Mouse (Mus musculus) cortical plate, adult 2 months (tissue): Measurements from ENCODE around the gene Meis2. TPM values are rescaled to one million over a fixed set of nuclear protein-coding genes. Genes with fewer than 3 reads are reported as not detected.

Experiments used
- H3K27ac ChIP-seq: fragments of 200-500 bp; 2 replicates; pipeline ENCODE4 v1.5.1; 2012; ENCODE audit warnings: low read length, control low read depth, inconsistent platforms; ENCODE audit not compliant: insufficient read depth
- H3K4me1 ChIP-seq: fragments of 200-500 bp; 2 replicates; pipeline ENCODE4 v1.6.1; 2011; ENCODE audit warnings: low read length; ENCODE audit not compliant: control insufficient read depth, insufficient read depth
- H3K4me3 ChIP-seq: fragments of 200-500 bp; 2 replicates; pipeline ENCODE4 v1.5.1; 2011; ENCODE audit warnings: mild to moderate bottlenecking, low read length, control low read depth; ENCODE audit not compliant: insufficient read depth
- CTCF ChIP-seq: fragments of 200-500 bp; IDR thresholded peaks from 2 replicates; pipeline ENCODE4 v1.5.1; 2011; ENCODE audit warnings: mild to moderate bottlenecking, control low read depth, low read length; ENCODE audit not compliant: insufficient read depth; ENCODE audit errors: extremely low read depth
- POLR2A ChIP-seq: fragments of 200-500 bp; IDR thresholded peaks from 2 replicates; pipeline ENCODE4 v1.6.1; 2011; ENCODE audit warnings: mild to moderate bottlenecking, low read length, control low read depth; ENCODE audit not compliant: insufficient read depth; ENCODE audit errors: extremely low read depth
- polyA plus RNA-seq: library from polyadenylated mRNA; depleted of rRNA; stranded (reverse); fragments of >200 nt; gene quantifications from 2 replicates; pipeline ENCODE4 v1.2.3, GENCODE M21; 2012

Gene Meis2
- polyA plus RNA-seq, 1 experiment, result 86.1 TPM

DNA sequence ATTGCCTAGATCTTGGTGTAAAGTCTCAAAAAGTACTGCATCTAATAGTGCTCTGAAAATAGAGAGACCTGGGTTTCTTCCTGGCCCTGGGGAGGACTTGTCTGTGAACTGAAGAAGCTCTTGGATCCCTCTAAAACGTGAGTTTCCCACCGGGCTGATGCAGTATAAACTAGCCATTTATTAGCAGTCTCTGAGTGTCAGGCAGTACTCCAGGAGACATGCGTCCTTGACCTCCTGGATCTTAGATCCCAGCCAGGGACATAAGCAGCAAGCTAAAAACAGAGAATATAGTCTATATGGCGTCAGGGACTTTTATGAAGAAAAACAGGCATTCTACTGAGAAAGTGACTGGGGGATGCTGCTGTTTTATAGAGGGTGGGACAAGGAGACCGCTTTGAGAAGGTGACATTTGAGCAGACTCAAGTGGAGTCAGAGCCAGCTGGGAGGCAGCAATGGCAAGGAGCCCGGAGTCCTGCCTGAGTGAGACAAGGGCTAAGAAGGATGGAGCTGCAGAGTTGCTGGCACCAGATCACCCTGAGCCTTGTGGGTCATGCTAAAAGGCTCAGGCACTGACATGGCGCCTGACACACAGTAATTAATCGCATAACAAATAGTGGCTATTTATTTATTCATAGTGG is 126.6 kb downstream of the Meis2 start:
- Histone ChIP-seq H3K4me1 (no peaks in the 10 kb centered on the region), H3K27ac (no peak overlapping the region)
- TF ChIP-seq POLR2A, result no peak
- TF ChIP-seq CTCF, result no peak

GRCm38 (mm10) chr2:115938296-115938695 is 127.3 kb downstream of the Meis2 start:
- H3K4me1 ChIP-seq, result no peaks in the 10 kb centered on the region
- TF ChIP-seq CTCF (no peak), POLR2A (no peak)
- no peak overlapping the region for H3K27ac ChIP-seq
- no peak overlapping the region for H3K4me3 ChIP-seq

More for the DNA sequence above, 126.6 kb downstream of the Meis2 start:
- H3K4me3 ChIP-seq, result no peak overlapping the region

DNA sequence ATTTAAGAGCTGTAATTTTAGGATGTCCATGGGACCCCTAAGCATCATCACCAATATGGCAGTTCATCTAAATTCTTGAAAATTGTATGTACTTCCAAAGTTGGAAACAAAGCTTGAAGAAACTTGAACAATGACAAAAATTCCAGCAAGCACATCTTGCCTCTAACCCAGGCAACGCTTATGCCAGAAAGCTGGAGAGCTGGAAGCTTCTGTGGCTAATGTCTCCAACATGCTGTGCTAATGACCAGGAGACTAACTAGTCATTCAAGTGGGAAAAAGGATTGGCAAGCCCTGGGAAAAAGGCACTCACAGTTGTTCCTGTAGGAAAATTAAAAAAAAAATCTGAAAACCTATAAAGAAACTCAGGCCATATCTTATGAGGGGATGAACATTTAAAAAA is 127.7 kb downstream of the Meis2 start:
- Histone ChIP-seq H3K4me1 (no peaks in the 10 kb centered on the region), H3K4me3 (no peak overlapping the region), H3K27ac (no peak overlapping the region)
- no peak for TF ChIP-seq POLR2A
- no peak for TF ChIP-seq CTCF

DNA sequence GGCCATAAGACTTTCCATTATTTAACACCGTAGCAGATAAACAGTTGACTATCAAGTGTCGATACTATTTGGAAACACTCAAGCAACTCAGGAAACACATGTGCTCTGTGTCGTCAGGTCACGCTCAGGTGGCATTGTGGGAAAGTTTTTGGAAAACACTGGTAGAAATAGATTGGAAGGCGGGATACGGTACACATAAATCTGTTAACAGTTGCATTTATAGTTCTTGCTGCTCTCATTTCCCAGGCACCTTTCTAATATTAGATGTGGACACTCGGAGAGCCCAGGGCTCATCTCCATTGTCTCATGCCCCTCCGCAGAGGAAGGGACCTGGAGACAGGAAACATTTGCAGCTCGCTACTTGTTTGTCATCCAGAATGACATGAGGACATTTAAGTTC is 128.9 kb downstream of the Meis2 start:
- Histone ChIP-seq H3K4me1 (no peaks in the 10 kb centered on the region), H3K4me3 (no peak overlapping the region), H3K27ac (no peak overlapping the region)
- TF ChIP-seq POLR2A, result no peak
- no peak for TF ChIP-seq CTCF

- Histone ChIP-seq H3K4me3 (no peak overlapping the region), H3K27ac (no peak overlapping the region), H3K4me1 (no peaks in the 10 kb centered on the region)
- TF ChIP-seq POLR2A (no peak), CTCF (no peak)
Observed at GRCm38 (mm10) chr2:115934299-115934698, 131.3 kb downstream of the Meis2 start.

GRCm38 (mm10) chr2:115933259-115933658 is 132.4 kb downstream of the Meis2 start:
- Histone ChIP-seq H3K4me3 (no peak overlapping the region), H3K4me1 (no peaks in the 10 kb centered on the region), H3K27ac (no peak overlapping the region)
- TF ChIP-seq POLR2A (no peak), CTCF (no peak)

DNA sequence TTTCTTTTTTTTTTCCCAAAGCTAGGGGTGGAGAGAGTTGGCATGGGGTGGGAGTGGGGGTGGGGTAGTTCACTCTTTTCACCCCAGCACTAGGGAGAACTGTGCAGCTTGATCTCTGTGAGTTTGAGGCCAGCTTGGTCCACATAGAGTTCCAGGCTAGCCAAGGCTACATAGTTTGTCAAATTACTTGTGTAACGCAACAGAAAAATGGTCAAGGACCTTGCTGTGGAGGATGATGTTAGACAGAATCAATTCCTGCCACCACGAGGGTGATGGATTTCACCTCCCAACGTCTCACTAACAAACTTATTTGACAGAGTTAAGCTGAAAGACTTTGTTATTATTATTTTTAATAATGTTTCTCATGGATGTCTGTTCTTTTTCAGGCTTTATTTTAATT is 139.9 kb downstream of the Meis2 start:
- no peak for TF ChIP-seq POLR2A
- no peak for TF ChIP-seq CTCF
- H3K4me3 ChIP-seq, result no peak overlapping the region
- no peak overlapping the region for H3K27ac ChIP-seq
- no peaks in the 10 kb centered on the region for H3K4me1 ChIP-seq

- no peak overlapping the region for H3K27ac ChIP-seq
- H3K4me1 ChIP-seq, result no peaks in the 10 kb centered on the region
- no peak overlapping the region for H3K4me3 ChIP-seq
- TF ChIP-seq POLR2A, result no peak
- no peak for TF ChIP-seq CTCF
Observed at GRCm38 (mm10) chr2:115924472-115924871, 141.2 kb downstream of the Meis2 start.

GRCm38 (mm10) chr2:115923247-115923646 is 142.4 kb downstream of the Meis2 start:
- Histone ChIP-seq H3K4me1 (no peaks in the 10 kb centered on the region), H3K27ac (no peak overlapping the region; the same call in 1 of the 2 replicates), H3K4me3 (no peak overlapping the region)
- TF ChIP-seq POLR2A, result no peak
- no peak for TF ChIP-seq CTCF

GRCm38 (mm10) chr2:115921687-115922086 is 144.0 kb downstream of the Meis2 start:
- no peak overlapping the region for H3K27ac ChIP-seq
- TF ChIP-seq POLR2A, result no peak
- TF ChIP-seq CTCF, result no peak
- no peak overlapping the region for H3K4me3 ChIP-seq
- H3K4me1 ChIP-seq, result no peaks in the 10 kb centered on the region
